Mouse (Mus musculus) midbrain, embryonic 13.5 days (tissue): ENCODE results near the gene Etv2. TPM values are rescaled to one million over a fixed set of nuclear protein-coding genes. Genes with fewer than 3 reads are reported as not detected.

Experiments
- ATAC-seq: fragments of 200-750 bp; cut with Nextera tagmentation; 2 replicates; pipeline ENCODE4 v1.8.0; 2017; ENCODE audit warnings: mild to moderate bottlenecking, moderate TSS enrichment, moderate library complexity
- H3K27ac ChIP-seq: fragments of 300-500 bp; sonication (generic); 2 replicates; pipeline ENCODE4 v1.5.1; 2015; ENCODE audit warnings: inconsistent platforms, mild to moderate bottlenecking, moderate library complexity
- H3K27me3 ChIP-seq: fragments of 300-500 bp; sonication (generic); 2 replicates; pipeline ENCODE4 v1.6.1; 2015; ENCODE audit warnings: mild to moderate bottlenecking, inconsistent platforms
- H3K36me3 ChIP-seq: fragments of 300-500 bp; sonication (generic); 2 replicates; pipeline ENCODE4 v1.6.1; 2015; ENCODE audit warnings: mild to moderate bottlenecking, inconsistent platforms
- H3K4me1 ChIP-seq: fragments of 300-500 bp; sonication (generic); replicated peaks from 2 replicates; pipeline ENCODE4 v1.6.1; 2015; ENCODE audit warnings: inconsistent platforms
- H3K4me2 ChIP-seq: fragments of 300-500 bp; sonication (generic); replicated peaks from 2 replicates; pipeline ENCODE4 v1.6.1; 2015; ENCODE audit warnings: moderate library complexity, mild to moderate bottlenecking, inconsistent platforms
- H3K4me3 ChIP-seq: fragments of 300-500 bp; sonication (generic); replicated peaks from 2 replicates; pipeline ENCODE4 v1.5.1; 2015; ENCODE audit warnings: mild to moderate bottlenecking, inconsistent platforms
- H3K9ac ChIP-seq: fragments of 300-500 bp; sonication (generic); replicated peaks from 2 replicates; pipeline ENCODE4 v1.6.1; 2015; ENCODE audit warnings: mild to moderate bottlenecking, inconsistent platforms
- H3K9me3 ChIP-seq: fragments of 300-500 bp; sonication (generic); 2 replicates; pipeline ENCODE4 v1.6.1; 2016; ENCODE audit warnings: mild to moderate bottlenecking, inconsistent platforms
- whole genome bisulfite sequencing: fragments of 180-500 bp; shearing (Covaris S2); methylation state at CpG from one replicate; pipeline ENCODE4 v1.1.7; 2015; 5-methylcytosine and 5-hydroxymethylcytosine counted together
- polyA plus RNA-seq: library from polyadenylated mRNA; unstranded; fragments of >200 nt; fragmentation: Nextera tagmentation; extraction: Ambion mirVana; gene quantifications from 2 replicates; pipeline ENCODE4 v1.2.1, GENCODE M21; 2015

Etv2 gene
- polyA plus RNA-seq, 1 experiment from 2014 or later, result not detected

- Histone ChIP-seq H3K4me1 (no peaks in the 10 kb centered on the region; the same call in 1 of the 2 replicates), H3K9ac (no peak overlapping the region), H3K4me2 (no peak overlapping the region), H3K36me3 (peaks cover 1% of the 10 kb centered on the region; the same call in 1 of the 2 replicates), H3K4me3 (no peak overlapping the region), H3K9me3 (no peaks in the 10 kb centered on the region), H3K27me3 (no peaks in the 10 kb centered on the region), H3K27ac (no peak overlapping the region)
- WGBS, result 58% methylated on average over 7 of the region's 7 CpGs
- no peak for ATAC-seq
These were observed 25.6 kb downstream of the Etv2 start for GRCm38 (mm10) chr7:30610043-30610442.

- H3K4me2 ChIP-seq, result no peak overlapping the region
- 47% methylated on average over 15 of the region's 16 CpGs for WGBS
- no peaks in the 10 kb centered on the region for H3K27me3 ChIP-seq
- H3K27ac ChIP-seq, result no peak overlapping the region
- no peak overlapping the region for H3K4me3 ChIP-seq
- H3K9me3 ChIP-seq, result no peaks in the 10 kb centered on the region
- H3K36me3 ChIP-seq, result no peaks in the 10 kb centered on the region
- no peaks in the 10 kb centered on the region; the same call in 1 of the 2 replicates for H3K4me1 ChIP-seq
- no peak for ATAC-seq
- no peak overlapping the region; the same call in 1 of the 2 replicates for H3K9ac ChIP-seq
These were observed 27.2 kb downstream of the Etv2 start for GRCm38 (mm10) chr7:30608476-30608875.

GRCm38 (mm10) chr7:30607706-30608309 is 27.8 kb downstream of the Etv2 start:
- Histone ChIP-seq H3K9ac (no peak overlapping the region; the same call in 1 of the 2 replicates), H3K4me3 (no peak overlapping the region), H3K9me3 (no peaks in the 10 kb centered on the region), H3K27me3 (no peaks in the 10 kb centered on the region), H3K36me3 (no peaks in the 10 kb centered on the region), H3K4me2 (no peak overlapping the region), H3K27ac (no peak overlapping the region), H3K4me1 (no peaks in the 10 kb centered on the region; the same call in 1 of the 2 replicates)
- 33% methylated on average over 8 of the region's 8 CpGs for WGBS
- peak; percentile 55; the same call in 1 of the 2 replicates for ATAC-seq

- peaks cover 6% of the 10 kb centered on the region; the same call in 1 of the 2 replicates for H3K4me1 ChIP-seq
- H3K9me3 ChIP-seq, result no peaks in the 10 kb centered on the region
- H3K4me2 ChIP-seq, result no peak overlapping the region
- WGBS, result 91% methylated on average over 8 of the region's 8 CpGs
- H3K9ac ChIP-seq, result no peak overlapping the region
- H3K27ac ChIP-seq, result no peak overlapping the region
- no peak overlapping the region for H3K4me3 ChIP-seq
- no peaks in the 10 kb centered on the region for H3K27me3 ChIP-seq
- no peak for ATAC-seq
- no peaks in the 10 kb centered on the region for H3K36me3 ChIP-seq
These were observed 30.7 kb downstream of the Etv2 start for GRCm38 (mm10) chr7:30604944-30605343.

- no peak overlapping the region for H3K9ac ChIP-seq
- H3K27me3 ChIP-seq, result no peaks in the 10 kb centered on the region
- no peaks in the 10 kb centered on the region for H3K36me3 ChIP-seq
- 64% methylated on average over 8 of the region's 8 CpGs for WGBS
- ATAC-seq, result no peak
- no peak overlapping the region for H3K27ac ChIP-seq
- no peak overlapping the region for H3K4me3 ChIP-seq
- H3K4me1 ChIP-seq, result peaks cover 10% of the 10 kb centered on the region; the same call in 1 of the 2 replicates
- no peaks in the 10 kb centered on the region for H3K9me3 ChIP-seq
- H3K4me2 ChIP-seq, result no peak overlapping the region
These were observed 31.2 kb downstream of the Etv2 start for GRCm38 (mm10) chr7:30604424-30604823.

- ATAC-seq, result no peak
- no peaks in the 10 kb centered on the region for H3K27me3 ChIP-seq
- no peak overlapping the region for H3K27ac ChIP-seq
- no peak overlapping the region for H3K4me3 ChIP-seq
- peaks cover 10% of the 10 kb centered on the region; the same call in 1 of the 2 replicates for H3K4me1 ChIP-seq
- H3K4me2 ChIP-seq, result no peak overlapping the region
- H3K36me3 ChIP-seq, result no peaks in the 10 kb centered on the region
- H3K9me3 ChIP-seq, result no peaks in the 10 kb centered on the region
- no peak overlapping the region for H3K9ac ChIP-seq
- WGBS, result 62% methylated on average over 3 of the region's 3 CpGs
These were observed 33.1 kb downstream of the Etv2 start for GRCm38 (mm10) chr7:30602583-30602982.

- no peak overlapping the region for H3K4me3 ChIP-seq
- no peaks in the 10 kb centered on the region for H3K9me3 ChIP-seq
- no peak overlapping the region for H3K27ac ChIP-seq
- H3K27me3 ChIP-seq, result no peaks in the 10 kb centered on the region
- 79% methylated on average over 7 of the region's 7 CpGs for WGBS
- 0 out of 2 replicates have a peak overlapping the region, but pooled peaks have one; percentile 35 for H3K4me2 ChIP-seq
- 0 out of 2 replicates have a peak, but pooled peaks have one; percentile 2 for ATAC-seq
- H3K36me3 ChIP-seq, result no peaks in the 10 kb centered on the region
- H3K9ac ChIP-seq, result 0 out of 2 replicates have a peak overlapping the region, but pooled peaks have one; percentile 23
- H3K4me1 ChIP-seq, result peaks cover 10% of the 10 kb centered on the region; the same call in 1 of the 2 replicates
These were observed 35.0 kb downstream of the Etv2 start for GRCm38 (mm10) chr7:30600651-30601050.

GRCm38 (mm10) chr7:30599933-30600353 is 35.7 kb downstream of the Etv2 start:
- no peaks in the 10 kb centered on the region for H3K36me3 ChIP-seq
- H3K4me1 ChIP-seq, result peaks cover 10% of the 10 kb centered on the region; the same call in 1 of the 2 replicates
- 2% methylated on average over 16 of the region's 16 CpGs for WGBS
- H3K9ac ChIP-seq, result no peak overlapping the region
- no peaks in the 10 kb centered on the region for H3K27me3 ChIP-seq
- ATAC-seq, result peak; percentile 99
- no peak overlapping the region for H3K27ac ChIP-seq
- no peaks in the 10 kb centered on the region for H3K9me3 ChIP-seq
- H3K4me2 ChIP-seq, result peak overlapping the region; percentile 35
- H3K4me3 ChIP-seq, result 0 out of 2 replicates have a peak overlapping the region, but pooled peaks have one; percentile 6

- Histone ChIP-seq H3K9me3 (no peaks in the 10 kb centered on the region), H3K27me3 (no peaks in the 10 kb centered on the region), H3K36me3 (no peaks in the 10 kb centered on the region), H3K4me3 (no peak within 1 kb of the TSS), H3K9ac (no peak within 1 kb of the TSS), H3K27ac (no peak within 1 kb of the TSS), H3K4me1 (peaks cover 14% of the 10 kb centered on the region), H3K4me2 (peak within 1 kb of the TSS; percentile 35)
- no peak for ATAC-seq
- WGBS, result 95% methylated on average over 12 of the region's 12 CpGs
These were observed 36.9 kb downstream of the Etv2 start, which contains the start of gene Zbtb32 for GRCm38 (mm10) chr7:30598786-30599185. Gene Zbtb32 (minus strand): TSS chr7:30598909.

- no peak for ATAC-seq
- Histone ChIP-seq H3K4me2 (no peak overlapping the region), H3K27ac (no peak overlapping the region), H3K9me3 (no peaks in the 10 kb centered on the region), H3K36me3 (no peaks in the 10 kb centered on the region), H3K4me3 (no peak overlapping the region), H3K27me3 (no peaks in the 10 kb centered on the region), H3K9ac (no peak overlapping the region), H3K4me1 (peaks cover 20% of the 10 kb centered on the region)
- 71% methylated on average over 5 of the region's 5 CpGs for WGBS
These were observed 38.8 kb downstream of the Etv2 start for GRCm38 (mm10) chr7:30596811-30597210.

GRCm38 (mm10) chr7:30596093-30596492 is 39.6 kb downstream of the Etv2 start:
- WGBS, result 86% methylated on average over 5 of the region's 5 CpGs
- no peak for ATAC-seq
- Histone ChIP-seq H3K4me1 (peaks cover 24% of the 10 kb centered on the region), H3K36me3 (no peaks in the 10 kb centered on the region), H3K9me3 (no peaks in the 10 kb centered on the region), H3K4me3 (no peak overlapping the region), H3K27ac (no peak overlapping the region), H3K27me3 (no peaks in the 10 kb centered on the region), H3K4me2 (no peak overlapping the region), H3K9ac (no peak overlapping the region)

GRCm38 (mm10) chr7:30594510-30595024 is 41.1 kb downstream of the Etv2 start:
- Histone ChIP-seq H3K9ac (no peak overlapping the region), H3K4me1 (peaks cover 21% of the 10 kb centered on the region)

More at GRCm38 (mm10) chr7:30594510-30595024, 41.1 kb downstream of the Etv2 start:
- no peak overlapping the region for H3K27ac ChIP-seq
- no peaks in the 10 kb centered on the region for H3K27me3 ChIP-seq
- no peak overlapping the region for H3K4me2 ChIP-seq
- ATAC-seq, result no peak
- no peak overlapping the region for H3K4me3 ChIP-seq
- 59% methylated on average over 4 of the region's 4 CpGs for WGBS
- H3K9me3 ChIP-seq, result no peaks in the 10 kb centered on the region
- H3K36me3 ChIP-seq, result no peaks in the 10 kb centered on the region
